Comparison of ENCODE assay signal across 21 mouse cellular contexts in genomic region chr4:7597671-7598390, GRCm38 (mm10).
DNase-seq lines count a peak whose midpoint lies in the region; ATAC-seq and TF ChIP-seq lines count a peak whose summit lies in the region.
"Had no signal": no experiment of that assay in that cellular context is flagged by ENCODE, and none has a peak within 500 bp of the region (broad histone marks: within the 10 kb centered on the region; RNA-seq: fewer than 3 reads in every experiment).

No protein-coding gene starts in this region.

- no peaks in the 10 kb centered on the region for H3K36me3 ChIP-seq in thymus, adult 2 months (ENCODE audit: control insufficient read depth, insufficient read depth, low read length)
- H3K36me3 ChIP-seq: embryonic facial prominence, embryonic 12.5 days; forebrain, embryonic 15.5 days; G1E; heart, embryonic 12.5 days; hindbrain, embryonic 10.5 days had no signal

- H3K4me1 ChIP-seq in cortical plate, adult 2 months (ENCODE audit: control insufficient read depth, insufficient read depth, low read length), result no peaks in the 10 kb centered on the region; the same call in 1 of the 2 replicates
- peaks cover 1% of the 10 kb centered on the region; the same call in 1 of the 2 replicates for H3K4me1 ChIP-seq in thymus, adult 2 months (replicated peaks; ENCODE audit: control insufficient read depth, insufficient read depth, low read length)
- H3K4me1 ChIP-seq: embryonic facial prominence, embryonic 12.5 days; forebrain, embryonic 15.5 days; heart, embryonic 12.5 days; hindbrain, embryonic 10.5 days had no signal

- peak overlapping the region; percentile 75 for H3K27ac ChIP-seq in layer of hippocampus, adult 2 months
- peak overlapping the region; percentile 29; the same call in 1 of the 2 replicates for H3K27ac ChIP-seq in cortical plate, adult 2 months (ENCODE audit: insufficient read depth, low read length)
- no peak overlapping the region for H3K27ac ChIP-seq in gastrocnemius, adult 2 months
- H3K27ac ChIP-seq in thymus, adult 2 months (ENCODE audit: control insufficient read depth, insufficient read depth, low read length), result no peak overlapping the region
- H3K27ac ChIP-seq: embryonic facial prominence, embryonic 12.5 days; forebrain, embryonic 15.5 days; hindbrain, embryonic 10.5 days; hindbrain, embryonic 14.5 days had no signal

- intact Hi-C loops in gastrocnemius, adult 2 months (cut with DNase I), result no loop called here

- peak; percentile 59 for ATAC-seq in CD4-positive, CD25-positive, alpha-beta regulatory T cell, adult 4 months
- ATAC-seq: forebrain, embryonic 15.5 days had no signal

- WGBS in thymus, adult 2 months, result 92% methylated on average over 4 of the region's 4 CpGs

- DNase-seq in layer of hippocampus, adult 2 months (ENCODE audit: low spot score in 2 of 2), result no peak
- DNase-seq in layer of hippocampus, adult 9-11 months, result no peak
- peak; percentile 81 for DNase-seq in retina, embryonic 14.5 days (ENCODE audit: low spot score)
- DNase-seq in urinary bladder, postnatal 14 days (ENCODE audit: low spot score), result no peak
- no peak for DNase-seq in gastrocnemius, adult 2 months
- DNase-seq in thymus, adult 2 months, result no peak
- DNase-seq: adrenal gland, postnatal 10 days; B cell, adult 2 months; cerebellum, adult 11-12 months; cerebellum, adult 9-10 months; cerebellum, postnatal 25 days; embryo, embryonic 11 days; gastrocnemius, postnatal 14 days had no signal

- TF ChIP-seq CTCF in layer of hippocampus, adult 2 months (conservative IDR thresholded peaks at IDR 0.05), result no peak
- TF ChIP-seq CTCF in cortical plate, adult 2 months (IDR thresholded peaks at IDR 0.05; ENCODE audit: extremely low read depth, insufficient read depth, low read length), result no peak
- no peak for TF ChIP-seq CTCF in gastrocnemius, adult 2 months (IDR thresholded peaks at IDR 0.05)
- TF ChIP-seq CTCF in thymus, adult 2 months (IDR thresholded peaks at IDR 0.05; ENCODE audit: borderline replicate concordance, control insufficient read depth, extremely low read depth, insufficient read depth, low read length, poor library complexity), result no peak

- no peak overlapping the region for H3K4me3 ChIP-seq in layer of hippocampus, adult 2 months
- no peak overlapping the region for H3K4me3 ChIP-seq in cortical plate, adult 2 months (ENCODE audit: insufficient read depth, low read length)
- no peak overlapping the region for H3K4me3 ChIP-seq in gastrocnemius, adult 2 months
- no peak overlapping the region for H3K4me3 ChIP-seq in thymus, adult 2 months (ENCODE audit: control insufficient read depth, insufficient read depth, low read length)
- H3K4me3 ChIP-seq: embryonic facial prominence, embryonic 12.5 days; forebrain, embryonic 15.5 days; heart, embryonic 12.5 days; hindbrain, embryonic 10.5 days had no signal

- H3K27me3 ChIP-seq in thymus, adult 2 months (ENCODE audit: control insufficient read depth, insufficient read depth, low read length), result no peaks in the 10 kb centered on the region
- H3K27me3 ChIP-seq: embryonic facial prominence, embryonic 12.5 days; forebrain, embryonic 15.5 days; heart, embryonic 12.5 days had no signal

- no peak for TF ChIP-seq POLR2A in cortical plate, adult 2 months (IDR thresholded peaks at IDR 0.05; ENCODE audit: extremely low read depth, insufficient read depth, low read length)
- TF ChIP-seq POLR2A in thymus, adult 2 months (IDR thresholded peaks at IDR 0.05; ENCODE audit: control insufficient read depth, extremely low read depth, insufficient read depth, low read length, poor library complexity), result no peak

Comparison
In these comparisons a context has a peak if more than half of its experiments do, and no peak if none do; other contexts are left out.
1. H3K27ac ChIP-seq: peak in layer of hippocampus, adult 2 months (single experiment) and cortical plate, adult 2 months (single experiment); none in gastrocnemius, adult 2 months (single experiment) and thymus, adult 2 months (single experiment).